Mouse (Mus musculus): ENCODE measurements around the gene Arhgef26. TPM values are rescaled to one million over a fixed set of nuclear protein-coding genes. Genes with fewer than 3 reads are reported as not detected.

The Arhgef26 gene
- total RNA-seq, 2 experiments from 2014 or later = 21.1 to 21.5 TPM

DNA sequence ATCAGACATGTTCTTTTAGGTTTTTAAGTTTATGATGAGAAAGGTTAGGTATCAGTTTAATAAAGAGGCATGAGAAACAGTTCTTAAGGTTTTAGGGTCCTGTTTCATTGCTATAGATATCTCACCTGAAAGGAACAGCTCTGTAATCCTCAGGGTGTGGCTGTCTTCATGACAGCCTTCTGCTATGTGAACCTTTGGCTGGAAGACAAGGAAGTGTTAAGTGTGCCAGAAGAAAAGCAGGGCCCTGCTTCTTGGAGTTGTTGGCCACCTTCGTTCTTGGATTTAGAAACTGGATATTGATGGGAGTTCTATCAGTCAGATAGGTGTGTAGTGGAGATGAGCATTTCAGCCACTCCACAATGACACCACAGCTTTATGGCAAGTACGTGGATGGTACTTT lies 38.6 kb downstream of the Arhgef26 start:
- intact Hi-C loops (cut with DNase I) = no loop called here
- DNase-seq (ENCODE audit: low spot score in 2 of 2) = no peak

DNA sequence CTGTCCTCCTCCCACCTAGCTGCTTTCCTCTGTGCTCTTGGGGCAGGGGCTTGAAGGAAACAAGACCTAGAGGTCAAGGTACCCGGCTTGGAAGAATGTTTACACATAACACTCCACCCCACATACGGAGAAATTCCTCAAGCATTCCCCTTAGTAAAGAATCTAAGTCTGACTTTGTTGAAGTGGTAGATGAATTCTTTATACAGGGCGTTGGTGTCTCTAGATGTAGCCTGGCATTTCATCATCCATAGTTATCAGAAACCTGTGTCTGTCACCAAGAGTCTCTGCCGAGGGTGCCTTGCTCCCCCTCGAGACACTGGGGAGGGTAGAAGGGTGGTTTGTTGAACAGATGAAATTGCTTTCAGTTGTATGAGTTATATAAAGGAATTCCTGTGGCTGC lies 41.8 kb downstream of the Arhgef26 start:
- intact Hi-C loops (cut with DNase I) = no loop called here
- no peak for DNase-seq (ENCODE audit: low spot score in 2 of 2)

DNA sequence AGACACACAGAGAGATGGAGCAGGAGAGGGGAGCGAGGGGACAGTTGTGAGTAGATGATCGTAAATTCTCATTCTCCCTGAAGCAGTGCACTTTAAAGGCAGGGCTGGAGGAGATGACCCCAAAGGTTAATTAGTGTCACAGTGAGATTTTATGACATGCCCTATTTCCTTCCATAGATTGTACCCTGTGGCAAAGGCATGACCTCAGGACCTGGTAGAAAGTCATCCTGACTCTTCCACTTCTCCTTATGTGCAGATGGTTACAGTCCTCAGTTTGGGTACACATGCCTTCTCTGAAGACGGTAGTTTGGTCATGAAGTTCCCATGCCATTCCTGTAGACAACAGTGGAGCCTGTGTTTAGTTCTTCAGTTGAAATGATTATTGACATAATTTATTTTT lies 42.3 kb downstream of the Arhgef26 start:
- DNase-seq (ENCODE audit: low spot score in 2 of 2) = no peak
- intact Hi-C loops (cut with DNase I) = no loop called here

DNA sequence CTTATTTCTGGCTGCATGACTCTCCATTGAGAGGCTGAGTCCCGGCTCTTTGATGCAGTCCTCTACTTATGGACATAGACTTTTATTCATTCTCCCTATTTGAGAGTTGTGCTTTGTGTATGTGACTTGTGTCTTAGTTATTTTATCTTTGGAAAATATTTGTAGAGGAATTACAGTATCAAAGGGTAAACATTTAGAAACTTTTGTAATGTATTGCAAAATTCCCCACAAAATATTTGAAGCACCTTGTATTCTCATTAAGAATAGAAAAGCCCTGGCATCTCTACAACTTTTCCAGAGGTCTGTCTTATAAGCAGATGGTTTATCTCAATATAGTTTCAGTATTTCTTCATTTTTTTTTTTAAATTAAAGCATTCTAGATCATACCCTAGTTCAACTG lies 44.7 kb downstream of the Arhgef26 start:
- DNase-seq (ENCODE audit: low spot score in 2 of 2) = no peak
- intact Hi-C loops (cut with DNase I) = no loop called here

DNA sequence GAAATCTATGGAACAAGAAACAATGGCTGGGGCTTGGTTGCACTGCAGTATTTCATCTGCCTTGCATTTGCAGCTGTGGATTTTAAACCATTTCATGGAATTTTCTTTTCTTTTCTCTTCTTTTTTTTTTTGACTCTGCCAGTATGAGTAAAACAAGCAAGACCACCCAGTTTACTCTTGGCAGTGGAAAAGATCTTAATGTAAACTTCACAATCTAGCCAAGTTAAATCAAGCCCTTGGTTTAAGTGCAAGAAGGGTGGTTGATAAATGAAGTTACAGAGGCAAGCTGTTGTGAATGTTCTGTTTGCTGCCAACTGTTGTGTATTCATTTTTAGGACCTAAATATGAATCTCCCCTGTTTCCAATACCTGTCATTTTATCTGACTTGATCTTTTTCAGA lies 54.5 kb downstream of the Arhgef26 start:
- no peak for DNase-seq (ENCODE audit: low spot score in 2 of 2)

DNA sequence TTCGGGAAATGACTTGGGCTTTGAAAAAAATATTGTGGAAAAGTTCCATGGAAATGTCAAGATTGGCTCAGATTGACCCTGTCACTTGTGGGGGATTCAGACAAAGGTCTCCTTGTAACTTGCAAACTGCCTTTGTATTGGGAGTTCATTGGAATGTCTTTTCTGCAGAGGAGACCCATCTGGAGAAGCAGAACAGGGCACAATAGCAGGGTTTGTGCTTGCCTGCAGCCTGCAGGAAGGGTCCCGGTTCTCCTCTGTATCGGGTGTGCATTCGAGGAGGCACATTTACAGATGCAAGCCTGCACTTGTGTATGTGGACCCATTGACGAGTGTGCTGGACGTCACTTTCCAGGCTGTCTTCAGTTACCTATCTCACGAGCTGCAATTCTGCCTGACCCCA lies 56.1 kb downstream of the Arhgef26 start:
- intact Hi-C loops (cut with DNase I) = no loop called here
- DNase-seq (ENCODE audit: low spot score in 2 of 2) = no peak

More for the DNA sequence above, 54.5 kb downstream of the Arhgef26 start:
- intact Hi-C loops (cut with DNase I) = no loop called here

DNA sequence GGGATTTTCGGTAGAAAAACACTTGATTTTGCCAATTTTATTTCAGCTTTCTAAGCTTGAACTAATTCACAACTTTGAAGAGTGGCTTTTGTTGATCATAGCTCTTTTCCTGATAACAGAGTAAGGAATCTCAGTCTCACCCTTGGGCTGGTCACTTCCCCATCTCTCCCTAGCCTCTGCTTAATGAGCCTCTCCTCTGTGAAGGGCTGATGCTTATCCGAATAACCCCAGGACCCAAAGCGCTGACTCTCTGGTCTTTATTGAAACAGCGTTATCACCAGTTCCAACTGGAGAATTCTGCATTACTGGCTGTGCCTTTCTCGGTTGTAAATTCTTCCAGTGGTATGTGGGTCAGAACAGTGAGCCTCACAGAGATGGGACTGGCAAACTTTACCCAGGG lies 57.2 kb downstream of the Arhgef26 start:
- intact Hi-C loops (cut with DNase I) = no loop called here

DNA sequence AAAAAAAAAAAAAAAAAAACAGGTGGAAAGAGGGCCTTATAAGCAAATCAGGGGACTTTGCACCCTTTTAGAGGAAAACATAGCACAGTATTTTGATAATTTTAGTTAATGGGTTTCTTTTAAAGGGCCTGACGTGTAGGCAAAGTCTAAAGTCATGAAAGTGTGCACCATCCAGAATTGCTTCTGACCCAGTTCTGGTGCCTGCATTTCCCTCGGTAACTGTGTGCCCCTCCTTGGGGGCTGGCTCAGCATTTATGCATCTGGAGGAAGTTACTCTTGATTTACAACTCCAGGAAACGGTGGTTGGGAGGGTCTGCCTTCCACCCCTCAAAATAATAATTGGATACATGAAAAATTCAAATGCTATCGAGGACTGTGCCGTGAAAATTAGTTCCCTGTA lies 58.0 kb downstream of the Arhgef26 start:
- intact Hi-C loops (cut with DNase I) = no loop called here
- DNase-seq (ENCODE audit: low spot score in 2 of 2) = no peak

More for the DNA sequence above, 57.2 kb downstream of the Arhgef26 start:
- no peak for DNase-seq (ENCODE audit: low spot score in 2 of 2)

DNA sequence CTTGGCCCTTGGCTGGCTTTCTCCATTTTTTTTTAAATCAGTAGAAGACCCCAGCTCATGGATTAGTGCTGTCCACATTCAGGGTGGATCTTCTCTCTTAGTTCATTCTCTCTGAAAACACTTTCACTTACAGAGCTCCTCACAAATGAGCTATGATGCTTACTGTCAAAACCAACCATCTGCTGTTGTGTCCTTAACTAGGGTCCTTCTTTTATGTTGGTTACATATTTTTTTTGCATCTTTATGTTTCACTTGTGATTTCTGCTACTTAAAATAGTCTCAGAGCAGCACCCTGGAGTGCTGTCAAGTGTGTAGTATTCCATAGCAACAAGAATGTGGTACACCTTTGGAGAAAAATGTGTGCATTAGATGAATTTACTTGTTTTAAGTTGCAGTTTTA lies 60.0 kb downstream of the Arhgef26 start:
- intact Hi-C loops (cut with DNase I) = no loop called here
- DNase-seq (ENCODE audit: low spot score in 2 of 2) = no peak

DNA sequence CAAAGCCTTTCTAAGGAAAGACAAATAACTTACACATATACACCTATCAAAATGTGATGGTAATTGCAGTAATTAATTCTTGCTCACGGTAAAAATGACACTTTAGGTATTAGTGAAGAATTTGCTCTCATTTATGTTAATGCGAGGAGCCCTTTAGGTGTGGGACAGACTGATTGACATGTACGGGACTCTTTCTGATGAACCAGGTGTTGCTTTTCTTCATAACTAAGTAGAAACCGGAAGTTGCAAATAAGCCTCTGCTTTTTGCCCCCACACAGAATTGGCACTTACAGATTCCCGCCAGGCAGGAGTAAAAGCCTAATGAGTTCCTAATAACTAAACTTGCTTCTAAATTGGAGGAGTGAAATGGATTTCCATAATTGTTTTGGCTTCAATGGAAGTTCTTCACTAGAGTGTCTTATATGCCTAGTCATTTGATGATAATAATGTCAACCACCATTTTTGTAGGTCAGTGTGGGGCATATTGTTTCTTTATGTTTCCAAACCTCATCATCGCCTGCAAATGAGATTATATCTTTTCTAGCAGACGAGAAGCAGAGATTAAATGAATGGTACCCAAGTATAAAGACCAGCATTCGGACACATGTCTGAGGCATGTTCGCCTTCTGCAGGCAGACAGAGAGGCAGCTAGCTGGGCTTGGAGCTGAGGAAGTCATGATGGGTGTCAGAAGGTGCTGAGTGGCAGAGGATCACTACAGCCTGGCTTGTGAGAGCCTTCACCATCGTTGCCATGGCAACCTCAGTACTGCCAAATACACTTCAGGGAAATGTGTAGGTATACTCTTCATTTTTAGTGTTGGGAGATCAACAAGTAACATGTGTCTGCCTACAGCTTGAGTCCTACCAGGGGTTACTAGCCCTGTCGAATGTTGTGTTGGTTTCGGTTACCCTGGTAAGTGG lies 61.9 kb downstream of the Arhgef26 start:
- DNase-seq (ENCODE audit: low spot score in 2 of 2) = no peak
- intact Hi-C loops (cut with DNase I) = no loop called here

DNA sequence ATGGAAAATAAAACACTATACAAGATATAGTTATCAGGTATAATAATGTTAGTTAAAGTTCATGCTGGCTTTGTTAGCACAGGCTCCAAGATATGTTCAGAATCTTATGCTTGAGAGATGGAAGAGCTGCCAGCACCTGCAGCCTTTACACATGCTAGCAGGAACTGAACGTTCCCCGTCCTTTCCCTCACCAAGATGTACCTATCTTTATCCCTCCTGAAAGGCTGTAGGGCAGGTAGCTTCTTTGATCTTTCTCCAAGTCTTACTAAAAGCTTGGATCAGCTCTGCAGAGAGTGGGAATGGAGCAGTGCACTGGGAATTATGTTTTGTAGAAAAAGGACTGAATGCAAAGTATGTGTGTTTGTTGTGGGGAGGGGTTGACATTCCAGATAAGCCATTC lies 64.3 kb downstream of the Arhgef26 start:
- no peak for DNase-seq (ENCODE audit: low spot score in 2 of 2)
- intact Hi-C loops (cut with DNase I) = no loop called here

DNA sequence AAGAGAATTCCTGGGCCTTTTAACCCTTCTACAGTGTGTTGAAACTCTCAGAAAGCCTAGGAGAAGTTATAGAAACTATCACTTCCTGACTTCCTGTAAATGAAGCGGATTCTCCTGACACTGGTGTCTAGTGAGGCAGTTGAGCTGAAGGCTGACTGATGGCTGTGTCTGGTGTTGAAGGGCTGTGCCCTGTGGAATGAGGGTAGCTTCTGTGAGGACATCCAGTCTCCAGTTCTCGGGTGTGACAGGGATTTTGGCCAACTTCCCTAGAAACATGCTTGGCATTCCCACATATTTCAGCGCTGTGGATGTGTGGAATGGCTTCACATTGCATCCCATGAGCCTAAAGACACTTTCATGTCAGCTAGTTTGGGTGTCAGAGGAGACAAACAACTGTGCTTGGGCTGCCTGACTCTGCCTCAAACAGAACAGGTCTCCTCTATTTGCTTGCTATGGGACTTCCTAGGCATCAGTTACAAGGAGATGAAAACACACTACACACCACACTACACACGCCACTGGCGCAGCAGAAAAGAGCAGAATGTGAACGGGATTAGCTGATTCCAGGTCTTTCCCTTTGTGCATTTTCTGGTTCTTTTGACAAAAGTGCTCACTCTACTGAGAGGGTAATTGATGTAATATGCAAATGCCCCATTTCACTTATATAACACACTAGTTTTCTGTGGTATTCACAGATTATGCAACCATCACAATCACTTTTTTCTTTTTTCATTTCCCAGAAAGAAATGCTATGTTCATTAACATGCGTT lies 66.5 kb downstream of the Arhgef26 start:
- DNase-seq (ENCODE audit: low spot score in 2 of 2) = no peak
- intact Hi-C loops (cut with DNase I) = no loop called here

DNA sequence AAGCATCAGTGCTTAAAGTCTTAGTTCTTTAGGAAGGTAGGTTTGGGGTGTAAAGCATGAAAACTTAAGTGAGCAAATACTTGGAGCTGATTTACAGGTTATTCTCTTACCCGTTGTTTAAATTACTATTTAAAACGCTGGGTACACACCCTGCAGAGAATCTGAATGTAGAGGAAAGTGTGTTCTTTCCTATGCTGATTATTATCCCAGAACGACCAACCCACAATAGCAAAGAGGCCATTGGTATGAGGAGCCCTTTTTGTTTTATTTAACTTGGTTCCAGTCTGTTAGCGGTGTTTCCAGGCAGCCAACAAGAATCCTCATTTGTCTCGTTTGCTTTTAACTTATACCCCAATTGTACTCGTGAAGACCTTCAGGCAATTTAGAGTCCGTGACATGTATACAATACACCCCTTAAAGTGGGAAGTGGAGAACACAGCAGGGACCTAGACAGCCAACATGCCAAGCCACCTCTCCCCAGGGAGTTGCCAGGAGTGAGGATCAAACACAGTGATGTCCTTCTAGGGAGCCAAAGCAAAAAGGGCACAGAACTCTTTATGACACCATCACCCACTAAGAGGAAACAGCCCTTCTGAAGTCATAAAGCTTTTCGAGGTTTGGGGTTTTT lies 71.5 kb downstream of the Arhgef26 start:
- no peak for DNase-seq (ENCODE audit: low spot score in 2 of 2)
- intact Hi-C loops (cut with DNase I) = no loop called here

DNA sequence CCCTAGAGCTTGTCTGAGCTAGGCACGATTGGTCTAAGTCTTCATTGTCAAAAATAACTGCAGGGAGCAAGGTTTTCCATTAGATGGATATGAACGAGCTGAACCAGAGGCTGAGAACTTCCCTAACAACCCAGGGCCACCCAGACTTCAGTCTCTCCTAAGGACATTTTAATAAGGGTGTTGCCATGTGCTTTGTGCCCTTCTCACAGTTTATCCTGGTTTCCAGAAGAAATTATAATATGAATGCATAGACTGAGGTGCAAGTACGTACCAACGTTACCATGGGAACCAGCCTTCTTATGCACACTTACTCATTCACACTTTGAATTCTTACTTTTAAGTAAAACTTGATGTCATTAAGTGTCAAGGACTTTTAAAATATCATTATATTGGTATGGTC lies 72.3 kb downstream of the Arhgef26 start:
- DNase-seq (ENCODE audit: low spot score in 2 of 2) = no peak

DNA sequence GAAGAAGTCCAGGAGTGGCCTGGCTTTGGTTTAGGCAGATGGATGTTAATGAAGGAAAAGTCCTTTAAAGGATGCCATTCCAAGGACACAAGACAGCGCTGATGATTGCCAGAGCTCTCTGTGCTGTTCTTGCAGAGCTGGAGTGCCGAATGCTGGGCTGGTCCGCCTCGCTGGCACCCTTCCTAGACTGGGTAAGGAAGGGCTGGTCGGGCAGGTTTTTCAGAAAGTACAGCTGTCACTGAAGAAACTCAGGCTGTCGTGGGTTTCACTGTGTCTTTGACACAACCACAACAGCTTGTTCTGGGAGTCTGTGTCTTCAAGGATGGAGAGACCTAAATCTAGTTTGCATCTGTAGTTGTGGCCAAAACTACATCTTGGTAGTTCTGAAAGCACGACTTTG lies 74.6 kb downstream of the Arhgef26 start:
- DNase-seq (ENCODE audit: low spot score in 2 of 2) = peak; percentile 61 to 65
- intact Hi-C loops (cut with DNase I) = no loop called here

More for the DNA sequence above, 72.3 kb downstream of the Arhgef26 start:
- intact Hi-C loops (cut with DNase I) = no loop called here

DNA sequence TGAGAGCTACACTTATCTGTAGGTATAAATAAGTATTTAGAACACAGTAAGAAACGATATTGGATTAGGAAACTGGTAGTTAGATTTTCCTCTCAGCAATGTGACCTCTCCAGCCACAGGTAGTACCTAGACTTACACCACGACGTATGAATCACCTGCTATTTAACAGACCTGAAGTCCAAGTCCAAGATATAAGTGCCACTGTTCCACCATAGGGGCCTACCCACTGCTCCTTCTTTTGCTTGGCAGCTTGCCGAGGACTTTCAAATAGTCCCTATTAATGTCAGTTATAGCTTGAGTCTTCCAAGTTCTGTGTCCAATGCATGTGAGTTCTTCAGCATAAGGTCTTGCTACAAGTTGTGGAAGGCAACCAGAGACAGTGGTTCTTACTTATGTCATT lies 76.8 kb downstream of the Arhgef26 start:
- intact Hi-C loops (cut with DNase I) = no loop called here
- DNase-seq (ENCODE audit: low spot score in 2 of 2) = no peak

DNA sequence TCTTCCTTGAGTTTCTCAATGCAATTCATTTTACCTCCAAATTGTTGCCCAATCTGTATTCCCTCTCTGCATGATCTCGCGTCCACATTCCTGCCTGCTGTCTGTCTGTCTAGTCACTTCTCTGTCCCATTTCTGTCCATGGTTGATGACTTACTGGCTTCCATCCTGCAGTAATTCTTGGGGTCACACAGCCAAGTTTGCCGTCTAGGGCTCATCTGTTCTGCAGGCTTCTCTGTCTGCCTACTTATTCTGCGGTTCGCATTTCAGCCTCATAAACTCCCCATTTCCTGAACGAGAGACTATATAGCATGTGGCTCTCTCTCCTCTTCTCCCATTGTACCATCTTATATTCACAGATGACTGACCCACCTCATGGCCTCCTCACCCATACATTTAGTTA lies 79.3 kb downstream of the Arhgef26 start:
- intact Hi-C loops (cut with DNase I) = no loop called here
- DNase-seq (ENCODE audit: low spot score in 2 of 2) = no peak

DNA sequence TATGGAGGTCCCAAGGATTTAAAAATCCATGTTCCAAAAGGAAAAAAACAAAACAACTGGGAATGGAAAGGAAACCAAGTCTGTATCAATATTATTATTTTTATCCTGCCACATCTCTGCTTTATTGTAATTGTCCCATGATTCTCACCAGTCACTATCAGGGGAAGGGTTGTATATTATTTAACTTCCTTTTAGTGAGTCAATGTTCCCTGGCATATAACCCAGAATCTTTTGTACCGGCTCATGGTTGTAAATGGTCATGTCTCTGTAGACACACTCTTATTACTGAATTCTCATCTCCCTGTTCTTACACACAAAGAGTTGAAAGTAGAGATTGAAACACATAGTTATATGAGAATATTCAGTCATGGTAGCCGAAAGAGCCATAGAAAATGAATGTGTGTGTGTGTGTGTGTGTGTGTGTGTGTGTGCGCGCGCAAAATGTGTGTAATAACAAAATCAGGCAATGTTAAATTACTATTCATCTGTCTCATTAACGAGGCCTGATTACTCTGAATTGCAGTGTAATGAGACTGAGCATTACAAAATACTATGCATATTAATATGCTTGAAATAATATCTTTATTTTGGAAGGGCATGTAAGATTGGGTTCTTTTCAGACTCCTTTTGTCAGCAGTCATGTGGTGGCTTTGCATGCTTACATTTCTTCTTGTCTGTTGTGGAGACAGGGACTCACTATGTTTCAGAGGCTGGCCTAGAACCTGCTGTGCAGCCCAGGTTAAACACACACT lies 80.4 kb downstream of the Arhgef26 start:
- intact Hi-C loops (cut with DNase I) = no loop called here
- no peak for DNase-seq (ENCODE audit: low spot score in 2 of 2)

DNA sequence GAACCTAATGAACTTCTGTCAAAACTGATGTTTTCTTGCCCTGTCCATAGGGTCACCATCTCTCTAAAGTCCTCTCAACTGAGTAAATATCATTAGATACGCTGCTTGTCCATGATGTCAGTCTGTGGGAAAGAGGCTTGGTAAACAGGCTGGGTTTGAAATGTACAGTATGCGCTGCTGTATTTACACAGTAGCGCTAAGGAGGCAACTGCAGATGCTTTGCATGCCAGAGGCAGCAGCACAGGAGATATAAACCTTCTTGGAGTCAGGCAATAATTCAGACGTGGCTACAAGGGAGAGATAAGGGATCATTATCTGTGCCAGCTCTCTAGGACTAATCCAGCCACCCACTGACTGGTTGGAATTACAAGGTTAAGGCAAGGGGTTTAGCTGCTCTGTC lies 95.5 kb downstream of the Arhgef26 start:
- no peak for DNase-seq (ENCODE audit: low spot score in 2 of 2)
- intact Hi-C loops (cut with DNase I) = no loop called here

DNA sequence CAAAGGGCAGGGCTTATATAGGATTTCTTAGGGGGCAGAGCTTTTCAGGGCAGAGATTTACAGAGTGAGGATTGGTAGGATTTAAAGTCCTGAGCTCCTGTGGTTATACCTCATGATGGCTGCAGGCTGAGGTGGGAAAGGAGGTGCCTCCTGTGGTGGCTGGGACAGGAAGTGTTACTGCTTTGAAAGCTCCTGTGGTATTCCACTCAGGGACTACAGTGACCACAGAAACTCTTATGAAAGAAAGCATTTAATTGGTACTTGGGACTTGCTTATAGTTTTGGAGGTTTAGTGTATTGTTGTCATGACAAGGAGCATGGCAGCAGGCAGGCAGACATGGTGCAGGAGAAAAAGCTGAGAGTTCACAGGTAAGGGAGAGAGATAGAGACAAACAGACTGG lies 97.8 kb downstream of the Arhgef26 start:
- intact Hi-C loops (cut with DNase I) = no loop called here
- no peak for DNase-seq (ENCODE audit: low spot score in 2 of 2)

Data from left cerebral cortex, postnatal 36 days (tissue).